Mouse (Mus musculus) erythroblast, embryonic 14.5 days (primary cell): ENCODE results near the gene Amn. TPM values are rescaled to one million over a fixed set of nuclear protein-coding genes. Genes with fewer than 3 reads are reported as not detected.

Source experiments
- H3K27me3 ChIP-seq: 2 replicates; pipeline ENCODE4 v1.6.1; 2012; ENCODE audit warnings: inconsistent platforms; ENCODE audit not compliant: control insufficient read depth
- H3K36me3 ChIP-seq: 2 replicates; pipeline ENCODE4 v1.6.1; 2012; ENCODE audit warnings: mild to moderate bottlenecking, inconsistent platforms; ENCODE audit not compliant: control insufficient read depth
- H3K4me1 ChIP-seq: 2 replicates; pipeline ENCODE4 v1.6.1; 2012; ENCODE audit warnings: inconsistent platforms; ENCODE audit not compliant: control insufficient read depth
- H3K4me3 ChIP-seq: replicated peaks from 2 replicates; pipeline ENCODE3; 2012; ENCODE audit warnings: moderate library complexity, mild to moderate bottlenecking, inconsistent platforms
- H3K9me3 ChIP-seq: 2 replicates; pipeline ENCODE4 v1.6.1; 2012; ENCODE audit warnings: low read length, inconsistent platforms, mixed read lengths; ENCODE audit not compliant: control insufficient read depth
- GATA1 ChIP-seq: IDR thresholded peaks from 2 replicates; pipeline ENCODE4 v1.6.1; 2012; ENCODE audit warnings: low read length, inconsistent platforms, mixed read lengths
- TAL1 ChIP-seq: IDR thresholded peaks from 3 replicates; pipeline ENCODE4 v1.6.1; 2012; ENCODE audit warnings: low read length, inconsistent platforms, mixed read lengths
- polyA plus RNA-seq: library from polyadenylated mRNA; stranded (reverse); fragments of >175 nt; gene quantifications from 2 replicates; pipeline ENCODE4 v1.2.3, GENCODE M21; 2012

Gene Amn
- 0.02 and 0.05 TPM in 2 replicates for polyA plus RNA-seq

DNA sequence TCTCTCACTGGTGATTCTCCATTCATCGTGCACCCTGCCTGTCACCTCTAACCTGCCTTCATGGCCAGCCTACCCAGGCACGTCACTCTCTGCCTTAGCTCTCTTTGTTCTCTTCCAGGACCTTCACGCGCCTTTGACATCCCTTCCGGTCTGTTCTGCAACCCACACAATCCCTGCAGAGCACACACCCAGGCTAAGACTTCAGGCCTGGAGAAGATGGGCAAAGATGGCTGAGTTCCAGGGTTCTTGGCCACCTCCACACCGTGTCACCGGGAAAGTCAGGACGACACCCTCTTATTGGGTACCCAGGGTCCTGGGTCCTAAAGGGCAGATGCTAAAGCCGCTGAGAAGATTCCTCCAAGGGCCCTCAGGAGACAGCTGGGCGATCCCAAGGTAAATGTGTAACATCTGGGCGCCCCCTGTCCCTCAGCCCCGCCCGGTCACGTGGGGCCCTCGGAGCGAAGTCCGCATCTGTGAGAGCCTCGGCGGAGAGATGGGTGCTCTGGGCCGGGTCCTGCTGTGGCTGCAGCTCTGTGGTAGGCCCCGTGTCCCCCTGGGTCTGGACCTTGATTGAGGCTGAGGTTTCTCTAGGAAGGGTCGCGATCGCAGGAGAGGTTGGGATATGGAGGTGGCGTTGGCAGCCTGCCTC is at the start of gene Amn:
Gene Amn, plus strand, starts transcription at position 467 of the 649 bp plus-strand sequence.
- TF ChIP-seq TAL1 (no peak), GATA1 (no peak)
- Histone ChIP-seq H3K27me3 (peaks cover 67% of the 10 kb centered on the region), H3K36me3 (no peaks in the 10 kb centered on the region), H3K4me3 (no peak within 1 kb of the TSS), H3K4me1 (peaks cover 75% of the 10 kb centered on the region), H3K9me3 (peaks cover 11% of the 10 kb centered on the region)

- Histone ChIP-seq H3K9me3 (peaks cover 2% of the 10 kb centered on the region; the same call in 1 of the 2 replicates), H3K4me1 (no peaks in the 10 kb centered on the region), H3K4me3 (no peak overlapping the region), H3K36me3 (peaks cover 14% of the 10 kb centered on the region), H3K27me3 (no peaks in the 10 kb centered on the region)
- no peak for TF ChIP-seq GATA1
- TF ChIP-seq TAL1, result no peak
Measured at GRCm38 (mm10) chr12:111225197-111225780, 45.6 kb upstream of the Amn start.

DNA sequence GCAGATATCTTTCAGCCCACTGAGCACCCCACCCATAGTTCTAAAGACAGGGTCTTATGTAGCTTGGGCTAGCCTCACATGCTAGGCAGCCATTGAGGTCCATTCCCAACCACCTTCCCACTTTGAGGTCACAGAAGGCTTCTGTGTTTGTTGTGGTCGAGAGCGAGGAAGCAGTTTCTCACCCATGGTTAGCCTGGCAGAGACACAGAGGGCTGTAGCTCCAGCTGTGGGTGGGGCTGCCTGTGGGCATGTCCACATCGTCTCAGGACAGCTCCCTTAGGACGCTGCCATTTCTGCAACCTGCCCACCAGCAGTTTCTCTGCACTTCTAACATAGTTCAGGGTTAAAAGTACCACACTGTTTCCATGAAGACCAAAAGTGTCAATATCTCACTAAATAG is 43.5 kb upstream of the Amn start:
- Histone ChIP-seq H3K4me1 (no peaks in the 10 kb centered on the region), H3K27me3 (no peaks in the 10 kb centered on the region), H3K4me3 (no peak overlapping the region), H3K9me3 (no peaks in the 10 kb centered on the region), H3K36me3 (peaks cover 5% of the 10 kb centered on the region)
- TF ChIP-seq TAL1, result no peak
- no peak for TF ChIP-seq GATA1

DNA sequence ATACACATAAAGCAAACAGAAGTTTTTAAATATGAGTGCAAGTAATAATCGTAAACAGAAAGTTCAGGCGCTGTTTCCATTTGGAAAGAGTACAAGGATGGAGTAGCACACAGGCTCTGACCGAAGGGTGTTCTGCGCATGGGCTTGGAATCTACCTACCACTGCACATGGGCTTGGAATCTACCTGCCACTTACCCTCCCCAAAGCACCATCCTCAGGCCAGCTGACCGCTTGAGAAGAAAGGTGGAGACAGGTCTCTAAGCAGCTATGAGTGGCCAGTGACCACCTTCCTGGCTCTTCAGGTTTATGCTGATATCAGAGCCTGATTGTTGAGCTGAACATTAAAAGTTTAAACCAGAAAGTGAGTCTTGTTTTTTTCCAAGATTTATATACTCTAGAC is 42.4 kb upstream of the Amn start:
- H3K36me3 ChIP-seq, result peaks cover 4% of the 10 kb centered on the region; the same call in 1 of the 2 replicates
- no peaks in the 10 kb centered on the region for H3K27me3 ChIP-seq
- H3K9me3 ChIP-seq, result no peaks in the 10 kb centered on the region
- H3K4me1 ChIP-seq, result no peaks in the 10 kb centered on the region; the same call in 1 of the 2 replicates
- TF ChIP-seq TAL1, result no peak
- H3K4me3 ChIP-seq, result no peak overlapping the region

DNA sequence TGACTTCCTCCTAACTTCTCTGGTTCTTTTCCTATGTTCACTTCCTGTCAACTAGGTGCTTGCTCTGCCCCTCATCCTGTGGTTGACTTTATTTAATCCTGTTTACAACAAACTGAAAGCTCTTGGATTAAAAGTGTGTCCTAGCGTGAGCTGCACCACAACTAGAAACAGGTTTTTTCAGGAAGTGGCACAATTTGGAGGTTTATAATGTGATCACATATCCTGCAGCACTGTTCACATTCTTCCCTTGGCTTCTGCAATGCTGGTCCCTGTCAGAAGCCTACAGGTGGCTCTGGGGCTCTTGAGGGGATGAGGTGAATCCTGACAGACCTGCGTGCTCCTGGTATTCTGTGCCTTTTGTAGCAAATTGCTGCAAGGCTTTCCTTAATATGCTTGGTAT is 40.1 kb upstream of the Amn start:
- H3K9me3 ChIP-seq, result no peaks in the 10 kb centered on the region
- H3K36me3 ChIP-seq, result peaks cover 2% of the 10 kb centered on the region
- peaks cover 10% of the 10 kb centered on the region for H3K4me1 ChIP-seq
- TF ChIP-seq GATA1, result no peak
- TF ChIP-seq TAL1, result no peak
- no peak overlapping the region for H3K4me3 ChIP-seq
- H3K27me3 ChIP-seq, result no peaks in the 10 kb centered on the region

GRCm38 (mm10) chr12:111233798-111234197 is 37.1 kb upstream of the Amn start:
- no peak overlapping the region for H3K4me3 ChIP-seq
- no peak for TF ChIP-seq GATA1
- no peak for TF ChIP-seq TAL1
- no peaks in the 10 kb centered on the region for H3K9me3 ChIP-seq
- H3K36me3 ChIP-seq, result peaks cover 17% of the 10 kb centered on the region
- H3K27me3 ChIP-seq, result no peaks in the 10 kb centered on the region
- H3K4me1 ChIP-seq, result peaks cover 10% of the 10 kb centered on the region

DNA sequence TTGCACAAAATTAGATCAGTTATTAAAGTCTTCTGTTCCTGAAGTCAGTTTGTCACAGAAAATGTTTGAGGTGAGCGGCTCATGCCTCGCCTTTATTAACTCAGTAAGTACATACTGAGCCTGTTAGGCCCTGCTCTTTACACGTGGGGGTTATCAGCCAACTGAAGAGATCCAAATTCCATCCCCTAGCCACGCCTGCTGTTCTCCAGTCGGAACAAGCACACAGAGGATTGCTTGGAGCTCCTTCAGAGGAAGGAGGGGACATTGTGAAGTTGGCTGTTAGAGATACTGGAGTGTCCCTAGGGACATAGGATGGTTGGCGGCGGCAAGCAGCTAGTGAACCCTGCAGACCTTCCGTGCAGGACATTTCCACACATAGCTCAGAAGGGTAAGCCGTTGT is 36.5 kb upstream of the Amn start:
- TF ChIP-seq TAL1 (no peak), GATA1 (no peak)
- Histone ChIP-seq H3K4me3 (no peak overlapping the region), H3K9me3 (no peaks in the 10 kb centered on the region), H3K4me1 (peaks cover 10% of the 10 kb centered on the region), H3K36me3 (peaks cover 19% of the 10 kb centered on the region), H3K27me3 (no peaks in the 10 kb centered on the region)

DNA sequence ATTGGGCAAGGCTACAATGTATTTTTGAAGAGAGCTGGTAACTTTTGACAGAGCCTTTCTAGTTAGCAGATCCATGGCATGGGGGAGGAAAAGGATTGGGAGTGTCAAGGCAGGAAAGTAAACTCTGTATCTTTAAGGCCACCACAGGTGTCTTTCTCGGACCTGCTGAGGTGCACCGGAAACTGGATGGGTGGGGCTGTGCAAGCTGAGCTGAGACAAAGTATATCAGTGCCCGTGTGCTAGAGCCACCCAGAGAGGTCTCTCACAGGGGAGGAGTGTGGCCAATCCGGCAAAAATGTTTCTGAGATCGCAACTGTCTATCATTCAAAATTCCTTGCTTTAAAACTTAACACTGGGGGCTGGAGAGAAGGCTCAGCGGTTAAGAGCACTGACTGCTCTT is 35.3 kb upstream of the Amn start:
- H3K4me1 ChIP-seq, result peaks cover 10% of the 10 kb centered on the region
- H3K27me3 ChIP-seq, result no peaks in the 10 kb centered on the region
- peaks cover 19% of the 10 kb centered on the region for H3K36me3 ChIP-seq
- H3K4me3 ChIP-seq, result no peak overlapping the region
- TF ChIP-seq GATA1, result no peak
- TF ChIP-seq TAL1, result no peak
- H3K9me3 ChIP-seq, result no peaks in the 10 kb centered on the region

DNA sequence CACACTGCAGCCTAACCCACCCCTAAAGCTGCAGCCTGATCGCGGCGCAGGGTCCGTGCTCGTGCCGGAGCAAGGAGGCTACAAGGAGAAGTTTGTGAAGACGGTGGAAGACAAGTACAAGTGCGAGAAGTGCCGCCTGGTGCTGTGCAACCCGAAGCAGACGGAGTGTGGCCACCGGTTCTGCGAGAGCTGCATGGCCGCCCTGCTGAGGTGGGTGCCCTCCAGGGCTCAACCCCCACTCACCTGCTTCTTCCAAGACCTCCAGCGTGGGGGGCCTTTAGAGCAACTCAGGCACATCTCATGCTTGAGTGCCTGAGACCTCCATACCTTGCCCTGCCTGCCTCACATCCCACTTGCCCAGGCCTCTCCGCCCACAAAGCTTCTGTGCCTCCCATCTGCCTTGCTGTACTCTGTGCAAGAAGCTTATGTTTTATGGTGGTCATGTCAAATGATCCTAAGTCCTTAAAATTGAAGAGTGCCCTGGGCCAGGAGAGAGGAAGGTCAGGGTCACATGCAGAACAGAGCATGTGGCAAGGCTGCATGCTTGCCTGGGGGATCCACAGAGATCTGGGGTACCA is 33.2 kb upstream of the Amn start:
- Histone ChIP-seq H3K9me3 (no peaks in the 10 kb centered on the region), H3K4me1 (peaks cover 10% of the 10 kb centered on the region), H3K4me3 (no peak overlapping the region), H3K27me3 (no peaks in the 10 kb centered on the region), H3K36me3 (peaks cover 21% of the 10 kb centered on the region)
- no peak for TF ChIP-seq TAL1
- no peak for TF ChIP-seq GATA1

DNA sequence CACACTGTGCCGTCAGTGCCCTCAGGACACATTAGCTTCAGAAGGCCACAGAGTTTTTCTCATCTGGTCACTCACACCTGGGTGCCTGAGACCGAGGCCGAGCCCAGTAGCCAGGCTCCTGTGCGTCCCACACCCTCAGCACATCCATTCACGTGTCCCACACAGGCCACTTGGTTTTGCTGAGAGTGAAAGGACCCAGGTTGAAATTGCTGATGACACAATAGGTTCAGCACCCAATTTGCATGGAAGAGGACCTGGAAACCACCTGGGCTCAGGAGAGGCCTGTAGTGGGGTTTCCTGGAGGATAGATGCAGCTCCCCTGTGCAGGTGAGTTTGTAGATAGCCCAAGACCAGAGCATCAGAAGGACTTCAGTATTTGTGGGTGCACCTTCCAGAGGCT is 32.5 kb upstream of the Amn start:
- H3K27me3 ChIP-seq, result no peaks in the 10 kb centered on the region
- H3K36me3 ChIP-seq, result peaks cover 26% of the 10 kb centered on the region
- TF ChIP-seq GATA1, result no peak
- peaks cover 10% of the 10 kb centered on the region for H3K4me1 ChIP-seq
- H3K9me3 ChIP-seq, result no peaks in the 10 kb centered on the region
- H3K4me3 ChIP-seq, result no peak overlapping the region
